Mouse (Mus musculus): ENCODE data around the gene Gm21983.

- TF ChIP-seq ELF1 (IDR thresholded peaks at IDR 0.05; ENCODE audit: low read depth, low read length): no peak
- TF ChIP-seq EP300 (IDR thresholded peaks at IDR 0.05; ENCODE audit: low read depth in 1 of 2, low read length in 2 of 2): no peak
- no peak for TF ChIP-seq CTCF (IDR thresholded peaks at IDR 0.05 in 2 of 3, conservative IDR thresholded peaks at IDR 0.05 in 1 of 3; ENCODE audit: control insufficient read depth in 1 of 3, insufficient read depth in 1 of 3, low read depth in 2 of 3, low read length in 3 of 3, poor library complexity in 1 of 3, severe bottlenecking in 1 of 3)
- TF ChIP-seq ETS1 (IDR thresholded peaks at IDR 0.05; ENCODE audit: low read depth, low read length): no peak
- TF ChIP-seq GATA1 (IDR thresholded peaks at IDR 0.05; ENCODE audit: low read depth, low read length): no peak
- no peak for TF ChIP-seq POLR2A (IDR thresholded peaks at IDR 0.05; ENCODE audit: control insufficient read depth in 1 of 2, insufficient read depth in 1 of 2, low read depth in 1 of 2, low read length in 2 of 2, poor library complexity in 1 of 2)
- TF ChIP-seq HCFC1 (IDR thresholded peaks at IDR 0.05; ENCODE audit: low read depth, low read length): no peak
These were observed 3.0 kb downstream of the Gm21983 start for GRCm38 (mm10) chr7:27177942-27178323.
